Mouse (Mus musculus): ENCODE measurements at regions not wholly inside any gene's neighbourhood (a gene's known extent, or its start where the extent isn't known, plus 50 kb on each side); places are given as distances from the start of the nearest gene placed in this dataset.

DNA sequence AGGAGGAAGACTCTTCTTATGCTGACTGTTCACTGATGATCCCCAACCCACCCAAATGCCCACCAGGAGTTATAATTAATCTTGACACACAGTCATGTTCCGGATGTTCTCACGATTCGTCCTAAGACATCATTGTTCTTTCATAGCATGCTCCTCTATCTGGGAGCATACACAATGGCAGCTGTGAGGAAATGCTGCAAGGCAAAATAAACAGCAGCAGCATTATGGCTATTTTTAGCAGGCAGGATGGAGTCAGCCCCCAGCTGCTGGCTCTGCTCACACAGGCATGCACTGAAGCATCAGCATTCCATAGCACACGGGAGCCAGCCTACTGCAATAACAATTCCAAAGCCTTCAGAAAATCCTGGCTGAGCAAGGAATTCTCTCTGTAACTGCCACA, 696.0 kb downstream of the Rps29 start:
- peak; percentile 36 for DNase-seq

DNA sequence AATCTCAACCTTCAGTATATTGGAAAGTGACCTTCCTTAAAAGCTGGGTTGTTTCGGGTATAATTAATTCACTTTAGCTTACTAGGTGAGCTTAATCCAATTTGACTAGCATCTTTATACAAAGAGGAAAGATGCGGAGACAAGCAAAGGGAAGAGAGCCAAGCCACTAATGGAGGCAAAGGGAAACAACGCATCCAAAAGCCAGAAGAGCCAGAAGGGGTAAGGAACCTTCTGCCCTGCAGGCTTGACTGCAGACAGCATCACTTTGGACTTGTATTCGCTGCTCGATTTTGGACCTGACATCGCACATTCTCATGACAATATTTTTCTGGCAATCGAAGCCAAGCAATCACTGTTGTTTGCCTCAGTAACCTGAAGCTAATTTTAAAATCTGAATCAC, 700.8 kb downstream of the Rps29 start:
- no peak for DNase-seq

DNA sequence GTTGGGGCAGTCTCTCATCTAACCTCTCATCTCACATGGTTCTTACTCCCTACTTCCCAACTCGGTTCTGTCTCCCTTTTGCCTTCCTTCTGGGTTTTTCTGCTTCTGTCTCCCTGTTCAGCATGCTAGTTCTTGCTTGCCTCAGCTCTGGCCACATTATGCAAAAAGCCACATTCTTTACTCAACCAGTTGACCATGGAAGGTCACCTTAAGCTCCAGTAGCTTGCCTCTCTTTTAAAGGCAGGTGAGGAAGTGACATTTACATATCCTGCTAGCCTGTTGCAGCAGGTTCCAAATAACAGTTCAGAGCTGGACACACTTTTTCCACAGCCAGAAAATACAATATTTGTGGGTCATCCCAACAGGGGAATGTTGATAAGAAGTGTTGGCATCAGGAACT, 732.4 kb downstream of the Rps29 start:
- DNase-seq = no peak

DNA sequence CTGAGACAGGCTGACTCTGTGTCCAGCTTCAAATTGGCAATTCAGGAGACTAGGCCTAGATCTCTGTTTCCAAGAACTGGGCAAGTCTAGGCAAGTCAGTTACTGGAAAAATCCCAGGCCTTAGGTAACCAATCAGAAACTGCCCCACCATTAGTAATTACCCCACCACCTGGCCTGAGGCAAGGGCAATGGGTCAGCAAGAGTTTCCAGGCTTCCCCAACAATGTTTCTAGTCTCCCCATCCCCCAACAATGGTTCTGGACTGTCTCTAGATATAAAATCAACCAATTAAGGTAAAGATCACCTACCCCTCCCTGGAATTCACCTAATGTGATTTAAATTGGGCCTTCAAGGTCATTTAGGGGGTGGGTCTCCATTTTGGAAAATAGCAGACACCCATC, 734.0 kb downstream of the Rps29 start:
- DNase-seq = no peak
